Comparison of ENCODE assay signal across 24 mouse cellular contexts in the genomic region with DNA sequence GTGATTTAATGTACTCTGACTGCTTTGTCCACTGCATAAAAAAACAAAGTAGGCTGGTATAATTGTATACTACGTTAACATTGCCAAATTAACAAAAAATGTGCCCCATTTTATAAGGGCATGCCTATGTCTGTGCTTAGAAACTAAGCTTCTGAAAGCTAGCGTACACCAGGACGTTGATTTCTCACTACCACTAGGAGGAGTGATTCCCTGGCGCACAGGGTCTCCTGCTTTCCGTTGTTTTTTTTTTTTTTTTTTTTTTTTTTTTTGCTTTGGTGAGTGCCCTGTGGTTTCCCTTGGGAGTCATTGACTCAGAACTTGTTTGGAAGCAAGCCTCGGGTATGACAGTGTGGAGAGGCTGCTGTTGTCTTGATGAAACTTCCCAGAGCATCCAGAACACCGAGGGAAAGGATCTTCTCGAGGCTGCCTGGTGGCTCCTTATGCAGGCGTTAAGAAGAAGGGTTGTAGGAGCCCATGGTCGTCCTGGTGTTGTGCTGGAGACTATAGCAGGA. TPM values are rescaled to one million over a fixed set of nuclear protein-coding genes. Genes with fewer than 3 reads are reported as not detected.
A peak's percentile ranks its signal among the peaks of the same experiment; 100 is the strongest.
DNase-seq lines count a peak whose midpoint lies in the region; ATAC-seq and TF ChIP-seq lines count a peak whose summit lies in the region.
"Had no signal": no experiment of that assay in that cellular context is flagged by ENCODE, and none has a peak within 500 bp of the region (broad histone marks: within the 10 kb centered on the region; RNA-seq: fewer than 3 reads in every experiment).

No protein-coding gene starts in this region.

- in situ Hi-C loops in ES-E14 (cut with MboI; ENCODE audit: low sequenced_read_pairs in 2 of 2, unreplicated experiment in 2 of 2): no loop called here

- no peak for ATAC-seq in heart, postnatal 0 days (ENCODE audit: insufficient read depth, low read depth)
- ATAC-seq in lung, embryonic 14.5 days (ENCODE audit: insufficient read depth): no peak
- ATAC-seq in CD4-positive, CD25-positive, alpha-beta regulatory T cell, adult 4 months: no peak
- ATAC-seq: activated CD4-positive, CD25-positive, alpha-beta regulatory T cell, adult 4 months; lung, postnatal 0 days had no signal

- H3K9me3 ChIP-seq in heart, postnatal 0 days (replicated peaks; ENCODE audit: control insufficient read depth, low read length): no peaks in the 10 kb centered on the region
- no peaks in the 10 kb centered on the region; the same call in 1 of the 2 replicates for H3K9me3 ChIP-seq in lung, embryonic 14.5 days (ENCODE audit: low read depth, low read length)
- H3K9me3 ChIP-seq in ES-E14 (ENCODE audit: control insufficient read depth, insufficient read depth, low read depth, low read length): no peaks in the 10 kb centered on the region
- H3K9me3 ChIP-seq: embryonic facial prominence, embryonic 13.5 days; heart, embryonic 15.5 days; limb, embryonic 12.5 days; liver, embryonic 13.5 days had no signal

- H3K9ac ChIP-seq in heart, postnatal 0 days (replicated peaks; ENCODE audit: low read depth, low read length): no peak overlapping the region
- H3K9ac ChIP-seq in lung, embryonic 14.5 days: no peak overlapping the region
- no peak overlapping the region for H3K9ac ChIP-seq in ES-E14 (ENCODE audit: insufficient read depth, low read depth, low read length, poor library complexity, severe bottlenecking)
- H3K9ac ChIP-seq: embryonic facial prominence, embryonic 13.5 days; heart, embryonic 15.5 days; limb, embryonic 12.5 days; liver, embryonic 13.5 days had no signal

- no peak overlapping the region for H3K4me3 ChIP-seq in heart, postnatal 0 days (ENCODE audit: low read depth, low read length)
- no peak overlapping the region for H3K4me3 ChIP-seq in lung, embryonic 14.5 days (ENCODE audit: low read depth, low read length)
- no peak overlapping the region for H3K4me3 ChIP-seq in ES-E14 (ENCODE audit: insufficient read depth in 1 of 2, low read depth in 1 of 2, low read length in 2 of 2, poor library complexity in 1 of 2, severe bottlenecking in 1 of 2)
- H3K4me3 ChIP-seq: embryonic facial prominence, embryonic 13.5 days; heart, embryonic 15.5 days; hindbrain, embryonic 10.5 days; limb, embryonic 12.5 days; liver, embryonic 13.5 days; myocyte had no signal

- no peaks in the 10 kb centered on the region for H3K36me3 ChIP-seq in heart, postnatal 0 days (replicated peaks; ENCODE audit: control insufficient read depth, insufficient read depth, low read length)
- no peaks in the 10 kb centered on the region for H3K36me3 ChIP-seq in lung, embryonic 14.5 days (ENCODE audit: insufficient read depth)
- H3K36me3 ChIP-seq in ES-E14 (ENCODE audit: control insufficient read depth, insufficient read depth, low read length, poor library complexity, severe bottlenecking): no peaks in the 10 kb centered on the region
- H3K36me3 ChIP-seq: embryonic facial prominence, embryonic 13.5 days; heart, embryonic 15.5 days; limb, embryonic 12.5 days; liver, embryonic 13.5 days had no signal

- TF ChIP-seq CTCF in heart, postnatal 0 days (IDR thresholded peaks at IDR 0.05; ENCODE audit: low read depth): peak; percentile 27
- TF ChIP-seq CTCF in lung, embryonic 14.5 days (IDR thresholded peaks at IDR 0.05; ENCODE audit: low read depth): peak; percentile 34; the same call in 1 of the 2 replicates

- H3K27ac ChIP-seq in heart, postnatal 0 days (ENCODE audit: low read depth): no peak overlapping the region
- H3K27ac ChIP-seq in lung, embryonic 14.5 days (ENCODE audit: low read depth): no peak overlapping the region
- no peak overlapping the region for H3K27ac ChIP-seq in ES-E14 (ENCODE audit: insufficient read depth, low read depth, low read length, poor library complexity, severe bottlenecking)
- H3K27ac ChIP-seq: embryonic facial prominence, embryonic 13.5 days; heart, embryonic 15.5 days; hindbrain, embryonic 10.5 days; limb, embryonic 12.5 days; liver, embryonic 13.5 days had no signal

- DNase-seq in heart, postnatal 0 days (ENCODE audit: low spot score): no peak
- no peak for DNase-seq in heart, adult 18-20 months
- DNase-seq in lung, embryonic 14.5 days: no peak
- DNase-seq in lung, postnatal 25 days (ENCODE audit: low spot score): no peak
- no peak for DNase-seq in ES-E14 (ENCODE audit: low read depth, low spot score)
- peak; percentile 81 for DNase-seq in adipocyte (ENCODE audit: low spot score)
- no peak for DNase-seq in frontal cortex, postnatal 25 days (ENCODE audit: low spot score in 2 of 2)
- DNase-seq: adrenal gland, postnatal 25 days; cerebellum, adult 11-12 months; cerebellum, postnatal 14 days; gastrocnemius, postnatal 10 days; kidney, adult 8-10 months; liver, embryonic 13.5 days; midbrain, embryonic 14.5 days; right cerebral cortex, postnatal 25 days had no signal

- H3K27me3 ChIP-seq in heart, postnatal 0 days (ENCODE audit: control insufficient read depth, insufficient read depth, low read length): no peaks in the 10 kb centered on the region
- no peaks in the 10 kb centered on the region for H3K27me3 ChIP-seq in lung, embryonic 14.5 days (ENCODE audit: insufficient read depth, low read length)
- H3K27me3 ChIP-seq: heart, embryonic 15.5 days had no signal

- TF ChIP-seq EP300 in heart, postnatal 0 days (IDR thresholded peaks at IDR 0.05; ENCODE audit: low read depth): no peak

- H3K4me1 ChIP-seq in heart, postnatal 0 days (ENCODE audit: control insufficient read depth, insufficient read depth): peaks cover 6% of the 10 kb centered on the region; the same call in 1 of the 2 replicates
- no peaks in the 10 kb centered on the region for H3K4me1 ChIP-seq in lung, embryonic 14.5 days (ENCODE audit: insufficient read depth)
- H3K4me1 ChIP-seq in ES-E14 (ENCODE audit: control insufficient read depth in 2 of 2, insufficient read depth in 2 of 2, low read length in 2 of 2, poor library complexity in 1 of 2): peaks cover 0 to 2% of the 10 kb centered on the region in 2 experiments; a peak in 1 of 4 replicates

- no peak overlapping the region for H3K4me2 ChIP-seq in heart, postnatal 0 days (ENCODE audit: low read depth, low read length)
- no peak overlapping the region for H3K4me2 ChIP-seq in lung, embryonic 14.5 days
- H3K4me2 ChIP-seq: embryonic facial prominence, embryonic 13.5 days; heart, embryonic 15.5 days; limb, embryonic 12.5 days; liver, embryonic 13.5 days had no signal

- 57% methylated on average over 10 of the region's 10 CpGs for WGBS in heart, postnatal 0 days
- 65% methylated on average over 10 of the region's 10 CpGs for WGBS in lung, embryonic 14.5 days

TF ChIP-seq in ES-E14, 5 proteins besides CTCF, POLR2A, EP300 and RAD21:
- TF ChIP-seq CHD2 (IDR thresholded peaks at IDR 0.05; ENCODE audit: low read depth, low read length) (no peak), ZC3H11A (IDR thresholded peaks at IDR 0.05; ENCODE audit: borderline replicate concordance, low read depth, low read length) (no peak), MAFK (IDR thresholded peaks at IDR 0.05; ENCODE audit: insufficient read depth, low read depth, low read length) (no peak), ZNF384 (IDR thresholded peaks at IDR 0.05; ENCODE audit: low read depth, low read length) (peak; percentile 97), HCFC1 (IDR thresholded peaks at IDR 0.05; ENCODE audit: borderline replicate concordance, insufficient read depth, low read length) (no peak)

RNA-seq across cellular contexts. Expression of gene 4921507P07Rik, which starts 3.0 kb away (rescaled TPM):
- not detected in 2 replicates for total RNA-seq in heart, postnatal 0 days (2014; rRNA removed; ENCODE audit: low replicate concordance)
- polyA plus RNA-seq in heart, postnatal 0 days (2015; fragmentation: Nextera tagmentation; extraction: Ambion mirVana): 0.30 TPM in 2 replicates
- total RNA-seq in heart, adult 18-20 months (2021): under 1 TPM; 0.25 to 0.31 TPM
- 0.54 and 0.70 TPM in 2 replicates for polyA plus RNA-seq in lung, embryonic 14.5 days (2014; fragmentation: Nextera tagmentation; extraction: Ambion mirVana)
- 0.40 and 0.79 TPM in 2 replicates for total RNA-seq in ES-E14 (2012; rRNA removed)
- polyA plus RNA-seq in CD4-positive, CD25-positive, alpha-beta regulatory T cell, adult 4 months (2017; shearing (Covaris generic)): under 1 TPM; 0.58 to 0.66 TPM
- total RNA-seq: adrenal gland, postnatal 25 days had no signal
- polyA plus RNA-seq: C2C12 had no signal

RNA-seq across cellular contexts. Expression of gene Cycs, which starts 27.1 kb away (rescaled TPM):
- 86.9 and 87.9 TPM in 2 replicates for total RNA-seq in heart, postnatal 0 days (2014; rRNA removed; ENCODE audit: low replicate concordance)
- 391 and 413 TPM in 2 replicates for polyA plus RNA-seq in heart, postnatal 0 days (2015; fragmentation: Nextera tagmentation; extraction: Ambion mirVana)
- total RNA-seq in heart, adult 18-20 months (2021): 100 to 1,000 TPM; 157 to 166 TPM
- 58.0 and 63.6 TPM in 2 replicates for polyA plus RNA-seq in lung, embryonic 14.5 days (2014; fragmentation: Nextera tagmentation; extraction: Ambion mirVana)
- 34.7 and 52.1 TPM in 2 replicates for total RNA-seq in ES-E14 (2012; rRNA removed)
- polyA plus RNA-seq in CD4-positive, CD25-positive, alpha-beta regulatory T cell, adult 4 months (2017; shearing (Covaris generic)): 10 to 100 TPM; 23.7 to 32.0 TPM
